Mouse (Mus musculus): ENCODE measurements around the gene Fbxo21. TPM values are rescaled to one million over a fixed set of nuclear protein-coding genes. Genes with fewer than 3 reads are reported as not detected.

Fbxo21 gene
- polyA plus RNA-seq (2014; fragmentation: Nextera tagmentation; extraction: Ambion mirVana), result 38.4 and 82.9 TPM in 2 replicates

GRCm38 (mm10) chr5:117976657-117977500 is at the start of gene Fbxo21:
Gene Fbxo21 (plus strand): TSS chr5:117976730.
- WGBS, result 1% methylated on average over 66 of the region's 88 CpGs
- peaks cover 15% of the 10 kb centered on the region for H3K4me1 ChIP-seq (ENCODE audit: control insufficient read depth, insufficient read depth, low read length)
- peak; percentile 93 for ATAC-seq (ENCODE audit: low FRiP score, low TSS enrichment)
- H3K4me2 ChIP-seq (replicated peaks; ENCODE audit: low read depth, low read length), result peak within 1 kb of the TSS; percentile 85
- H3K27ac ChIP-seq (ENCODE audit: low read depth, low read length), result peak within 1 kb of the TSS; percentile 79; the same call in 1 of the 2 replicates
- no peaks in the 10 kb centered on the region for H3K27me3 ChIP-seq (ENCODE audit: control insufficient read depth, insufficient read depth, low read length)
- no peaks in the 10 kb centered on the region for H3K9me3 ChIP-seq (ENCODE audit: control insufficient read depth, low read length)
- H3K9ac ChIP-seq (ENCODE audit: low read depth, low read length), result peak within 1 kb of the TSS; percentile 94
- H3K4me3 ChIP-seq (ENCODE audit: low read length), result peak within 1 kb of the TSS; percentile 98
- peaks cover 27% of the 10 kb centered on the region for H3K36me3 ChIP-seq (ENCODE audit: control insufficient read depth, insufficient read depth, low read length)

- H3K27ac ChIP-seq (ENCODE audit: low read depth, low read length), result no peak overlapping the region
- no peak overlapping the region for H3K4me2 ChIP-seq (replicated peaks; ENCODE audit: low read depth, low read length)
- no peaks in the 10 kb centered on the region for H3K27me3 ChIP-seq (ENCODE audit: control insufficient read depth, insufficient read depth, low read length)
- H3K36me3 ChIP-seq (ENCODE audit: control insufficient read depth, insufficient read depth, low read length), result no peaks in the 10 kb centered on the region
- 0 out of 2 replicates have a peak, but pooled peaks cover 2% of the 10 kb centered on the region for H3K9me3 ChIP-seq (ENCODE audit: control insufficient read depth, low read length)
- ATAC-seq (ENCODE audit: low FRiP score, low TSS enrichment), result no peak
- WGBS, result 96% methylated on average over 2 of the region's 2 CpGs
- no peak overlapping the region for H3K9ac ChIP-seq (ENCODE audit: low read depth, low read length)
- H3K4me3 ChIP-seq (ENCODE audit: low read length), result no peak overlapping the region
- H3K4me1 ChIP-seq (ENCODE audit: control insufficient read depth, insufficient read depth, low read length), result no peaks in the 10 kb centered on the region
Observed at GRCm38 (mm10) chr5:117928553-117928952, 48.0 kb upstream of the Fbxo21 start.

DNA sequence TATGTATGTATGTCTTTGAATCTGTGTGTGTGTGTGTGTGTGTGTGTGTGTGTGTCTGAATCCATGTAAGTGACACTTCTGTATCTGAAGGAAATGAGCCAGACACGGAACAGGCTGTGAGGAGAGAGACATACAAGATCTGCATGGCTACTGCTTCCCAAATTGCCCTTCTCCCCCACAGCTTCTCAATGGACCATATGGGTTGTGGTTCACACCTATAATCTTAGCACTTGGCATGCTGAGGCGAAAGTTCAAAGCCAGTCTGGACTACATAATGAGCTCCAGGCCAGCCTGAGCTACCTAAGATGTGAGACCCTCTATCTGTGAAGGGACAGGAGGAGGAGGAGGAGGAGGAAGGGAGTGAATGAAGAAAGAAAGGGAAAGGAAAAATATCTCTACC is 44.3 kb upstream of the Fbxo21 start:
- Histone ChIP-seq H3K4me2 (replicated peaks; ENCODE audit: low read depth, low read length) (no peak overlapping the region), H3K27ac (ENCODE audit: low read depth, low read length) (no peak overlapping the region), H3K9me3 (ENCODE audit: control insufficient read depth, low read length) (0 out of 2 replicates have a peak, but pooled peaks cover 2% of the 10 kb centered on the region), H3K4me3 (ENCODE audit: low read length) (no peak overlapping the region), H3K9ac (ENCODE audit: low read depth, low read length) (no peak overlapping the region), H3K27me3 (ENCODE audit: control insufficient read depth, insufficient read depth, low read length) (peaks cover 3% of the 10 kb centered on the region), H3K36me3 (ENCODE audit: control insufficient read depth, insufficient read depth, low read length) (no peaks in the 10 kb centered on the region), H3K4me1 (ENCODE audit: control insufficient read depth, insufficient read depth, low read length) (no peaks in the 10 kb centered on the region)
- ATAC-seq (ENCODE audit: low FRiP score, low TSS enrichment), result no peak
- 68% methylated on average over 2 of the region's 2 CpGs for WGBS

- no peak overlapping the region for H3K27ac ChIP-seq (ENCODE audit: low read depth, low read length)
- H3K9ac ChIP-seq (ENCODE audit: low read depth, low read length), result no peak overlapping the region
- no peak overlapping the region for H3K4me3 ChIP-seq (ENCODE audit: low read length)
- H3K36me3 ChIP-seq (ENCODE audit: control insufficient read depth, insufficient read depth, low read length), result no peaks in the 10 kb centered on the region
- no peaks in the 10 kb centered on the region for H3K4me1 ChIP-seq (ENCODE audit: control insufficient read depth, insufficient read depth, low read length)
- peak; percentile 70 for ATAC-seq (ENCODE audit: low FRiP score, low TSS enrichment)
- peaks cover 3% of the 10 kb centered on the region for H3K27me3 ChIP-seq (ENCODE audit: control insufficient read depth, insufficient read depth, low read length)
- 0 out of 2 replicates have a peak, but pooled peaks cover 2% of the 10 kb centered on the region for H3K9me3 ChIP-seq (ENCODE audit: control insufficient read depth, low read length)
- no peak overlapping the region for H3K4me2 ChIP-seq (replicated peaks; ENCODE audit: low read depth, low read length)
- 3% methylated on average over 6 of the region's 9 CpGs for WGBS
Observed at GRCm38 (mm10) chr5:117932862-117933261, 43.7 kb upstream of the Fbxo21 start.

DNA sequence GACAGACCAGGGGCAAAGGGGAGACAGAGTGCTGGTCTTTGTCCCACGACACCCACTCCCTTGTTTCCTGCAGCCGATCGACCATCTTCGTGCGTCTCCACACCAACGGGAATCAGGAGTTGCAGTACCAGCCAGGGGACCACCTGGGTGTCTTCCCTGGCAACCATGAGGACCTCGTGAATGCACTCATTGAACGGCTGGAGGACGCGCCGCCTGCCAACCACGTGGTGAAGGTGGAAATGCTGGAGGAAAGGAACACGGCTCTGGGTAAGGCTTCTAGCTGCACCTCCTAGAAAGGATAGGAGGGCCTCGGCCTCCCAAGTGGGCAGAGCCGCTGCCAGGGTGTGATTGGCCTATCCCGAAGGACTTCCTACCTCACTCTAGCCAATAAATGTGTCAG is 40.2 kb upstream of the Fbxo21 start:
- no peak overlapping the region for H3K4me3 ChIP-seq (ENCODE audit: low read length)
- no peaks in the 10 kb centered on the region for H3K36me3 ChIP-seq (ENCODE audit: control insufficient read depth, insufficient read depth, low read length)
- no peak overlapping the region for H3K27ac ChIP-seq (ENCODE audit: low read depth, low read length)
- H3K4me1 ChIP-seq (ENCODE audit: control insufficient read depth, insufficient read depth, low read length), result no peaks in the 10 kb centered on the region
- ATAC-seq (ENCODE audit: low FRiP score, low TSS enrichment), result no peak
- no peaks in the 10 kb centered on the region for H3K9me3 ChIP-seq (ENCODE audit: control insufficient read depth, low read length)
- H3K27me3 ChIP-seq (ENCODE audit: control insufficient read depth, insufficient read depth, low read length), result peaks cover 3% of the 10 kb centered on the region
- WGBS, result 68% methylated on average over 16 of the region's 16 CpGs
- H3K4me2 ChIP-seq (replicated peaks; ENCODE audit: low read depth, low read length), result no peak overlapping the region
- no peak overlapping the region for H3K9ac ChIP-seq (ENCODE audit: low read depth, low read length)

GRCm38 (mm10) chr5:117937186-117937585 is 39.3 kb upstream of the Fbxo21 start:
- Histone ChIP-seq H3K27me3 (ENCODE audit: control insufficient read depth, insufficient read depth, low read length) (peaks cover 3% of the 10 kb centered on the region), H3K9me3 (ENCODE audit: control insufficient read depth, low read length) (no peaks in the 10 kb centered on the region), H3K4me2 (replicated peaks; ENCODE audit: low read depth, low read length) (no peak overlapping the region), H3K4me1 (ENCODE audit: control insufficient read depth, insufficient read depth, low read length) (no peaks in the 10 kb centered on the region), H3K36me3 (ENCODE audit: control insufficient read depth, insufficient read depth, low read length) (no peaks in the 10 kb centered on the region), H3K27ac (ENCODE audit: low read depth, low read length) (no peak overlapping the region), H3K9ac (ENCODE audit: low read depth, low read length) (no peak overlapping the region), H3K4me3 (ENCODE audit: low read length) (no peak overlapping the region)
- no peak for ATAC-seq (ENCODE audit: low FRiP score, low TSS enrichment)
- WGBS, result 89% methylated on average over 3 of the region's 3 CpGs

GRCm38 (mm10) chr5:117938182-117938581 is 38.3 kb upstream of the Fbxo21 start:
- H3K36me3 ChIP-seq (ENCODE audit: control insufficient read depth, insufficient read depth, low read length), result no peaks in the 10 kb centered on the region
- H3K9me3 ChIP-seq (ENCODE audit: control insufficient read depth, low read length), result no peaks in the 10 kb centered on the region
- no peak overlapping the region for H3K27ac ChIP-seq (ENCODE audit: low read depth, low read length)
- H3K27me3 ChIP-seq (ENCODE audit: control insufficient read depth, insufficient read depth, low read length), result peaks cover 3% of the 10 kb centered on the region
- 16% methylated on average over 14 of the region's 14 CpGs for WGBS
- H3K9ac ChIP-seq (ENCODE audit: low read depth, low read length), result no peak overlapping the region
- H3K4me2 ChIP-seq (replicated peaks; ENCODE audit: low read depth, low read length), result peak overlapping the region; percentile 45
- H3K4me1 ChIP-seq (ENCODE audit: control insufficient read depth, insufficient read depth, low read length), result no peaks in the 10 kb centered on the region
- ATAC-seq (ENCODE audit: low FRiP score, low TSS enrichment), result peak; percentile 70
- H3K4me3 ChIP-seq (ENCODE audit: low read length), result peak overlapping the region; percentile 34

DNA sequence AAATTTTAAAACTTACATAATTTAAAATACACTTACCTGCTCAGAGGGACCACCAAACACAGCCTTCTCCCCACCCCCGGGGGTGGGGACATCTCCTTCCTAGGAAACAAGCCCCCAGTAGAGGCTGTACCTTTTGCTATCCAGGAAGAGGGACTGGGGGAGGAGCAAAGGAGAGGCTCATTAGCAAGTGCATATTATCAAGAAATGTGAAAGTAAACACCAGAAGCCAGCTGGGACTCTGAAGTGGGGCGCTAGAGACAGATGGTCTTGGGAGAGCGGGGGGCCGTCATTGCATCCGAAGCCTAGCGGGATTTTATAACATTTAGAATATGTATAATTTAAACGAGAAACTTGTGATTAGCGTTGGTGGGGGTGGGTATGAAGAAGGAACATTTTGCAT is 37.1 kb upstream of the Fbxo21 start:
- Histone ChIP-seq H3K4me1 (ENCODE audit: control insufficient read depth, insufficient read depth, low read length) (no peaks in the 10 kb centered on the region), H3K36me3 (ENCODE audit: control insufficient read depth, insufficient read depth, low read length) (no peaks in the 10 kb centered on the region), H3K9ac (ENCODE audit: low read depth, low read length) (no peak overlapping the region), H3K27ac (ENCODE audit: low read depth, low read length) (no peak overlapping the region), H3K4me2 (replicated peaks; ENCODE audit: low read depth, low read length) (no peak overlapping the region), H3K4me3 (ENCODE audit: low read length) (no peak overlapping the region), H3K9me3 (ENCODE audit: control insufficient read depth, low read length) (no peaks in the 10 kb centered on the region), H3K27me3 (ENCODE audit: control insufficient read depth, insufficient read depth, low read length) (peaks cover 3% of the 10 kb centered on the region)
- 89% methylated on average over 8 of the region's 8 CpGs for WGBS
- no peak for ATAC-seq (ENCODE audit: low FRiP score, low TSS enrichment)

- Histone ChIP-seq H3K4me2 (replicated peaks; ENCODE audit: low read depth, low read length) (no peak overlapping the region), H3K4me1 (ENCODE audit: control insufficient read depth, insufficient read depth, low read length) (no peaks in the 10 kb centered on the region), H3K27ac (ENCODE audit: low read depth, low read length) (no peak overlapping the region), H3K4me3 (ENCODE audit: low read length) (no peak overlapping the region), H3K9ac (ENCODE audit: low read depth, low read length) (no peak overlapping the region), H3K9me3 (ENCODE audit: control insufficient read depth, low read length) (no peaks in the 10 kb centered on the region), H3K27me3 (ENCODE audit: control insufficient read depth, insufficient read depth, low read length) (no peaks in the 10 kb centered on the region), H3K36me3 (ENCODE audit: control insufficient read depth, insufficient read depth, low read length) (no peaks in the 10 kb centered on the region)
- 76% methylated on average over 3 of the region's 3 CpGs for WGBS
- ATAC-seq (ENCODE audit: low FRiP score, low TSS enrichment), result no peak
Observed at GRCm38 (mm10) chr5:117941552-117941951, 35.0 kb upstream of the Fbxo21 start.
